Mouse (Mus musculus): Measurements from ENCODE around the gene Gm20547.
"Not testable (repeated sequence)": the region's sequence is repeated elsewhere in the genome, so short reads cannot be mapped to it uniquely, and the experiment has no call there.

DNA sequence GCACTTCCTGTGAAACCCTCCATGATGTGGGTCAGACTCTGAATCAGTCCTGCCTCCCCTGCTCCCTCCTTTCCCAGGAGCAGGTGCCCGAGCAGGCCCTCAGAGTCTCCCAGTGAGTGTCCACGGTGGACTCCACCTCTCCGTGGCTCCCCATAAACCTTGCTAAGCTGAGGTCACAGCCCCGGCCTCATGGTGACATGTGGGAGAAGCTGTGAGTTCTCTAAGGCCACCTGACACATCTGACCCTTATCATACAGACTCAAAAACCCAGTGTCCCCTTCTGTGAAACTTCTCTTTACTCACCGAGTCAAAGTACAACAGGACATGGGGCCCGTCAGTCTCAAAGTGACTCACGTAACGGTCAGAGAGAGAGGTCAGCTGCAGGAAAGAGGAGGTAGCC is 71.0 kb downstream of the Gm20547 start:
- TF ChIP-seq POLR2A, CTCF (IDR thresholded peaks at IDR 0.05; ENCODE audit: extremely low read depth, insufficient read depth, low read length): not testable (repeated sequence)
